Mouse (Mus musculus) cerebellum, postnatal 14 days (tissue): ENCODE results near the gene Tes3-ps.
A peak's percentile ranks its signal among the peaks of the same experiment; 100 is the strongest.

Experiments
- DNase-seq, 2 experiments: peaks; one replicate each; pipeline ENCODE4 v3.0.0; 2021; ENCODE audit warnings: mixed read lengths in 2 of 2

The Tes3-ps gene

GRCm38 (mm10) chr13:49492376-49493368 lies at the start of gene Tes3-ps:
Tes3-ps (plus strand) TSS chr13:49493318.
- no peak for DNase-seq

GRCm38 (mm10) chr13:49444451-49444850 lies 48.7 kb upstream of the Tes3-ps start:
- no peak for DNase-seq

GRCm38 (mm10) chr13:49449318-49449749 lies 43.8 kb upstream of the Tes3-ps start:
- DNase-seq, result peak; percentile 86 to 91

GRCm38 (mm10) chr13:49460276-49460675 lies 32.8 kb upstream of the Tes3-ps start:
- no peak for DNase-seq

GRCm38 (mm10) chr13:49460692-49461414 lies 32.3 kb upstream of the Tes3-ps start:
- DNase-seq, result no peak

GRCm38 (mm10) chr13:49461458-49462132 lies 31.5 kb upstream of the Tes3-ps start:
- no peak for DNase-seq

GRCm38 (mm10) chr13:49462921-49463320 lies 30.2 kb upstream of the Tes3-ps start:
- no peak for DNase-seq

- no peak for DNase-seq
These were observed 27.2 kb upstream of the Tes3-ps start for GRCm38 (mm10) chr13:49465875-49466274.

- peak in 1 of 2 experiments; percentile 43 for DNase-seq
These were observed 26.6 kb upstream of the Tes3-ps start for GRCm38 (mm10) chr13:49466393-49467075.

- no peak for DNase-seq
These were observed 25.5 kb upstream of the Tes3-ps start for GRCm38 (mm10) chr13:49467585-49467984.

- peak; percentile 21 to 43 for DNase-seq
These were observed 24.1 kb upstream of the Tes3-ps start for GRCm38 (mm10) chr13:49469002-49469401.

GRCm38 (mm10) chr13:49470319-49470718 lies 22.8 kb upstream of the Tes3-ps start:
- DNase-seq, result no peak

GRCm38 (mm10) chr13:49470806-49471205 lies 22.3 kb upstream of the Tes3-ps start:
- DNase-seq, result peak; percentile 16 to 22

GRCm38 (mm10) chr13:49471981-49472675 lies 21.0 kb upstream of the Tes3-ps start:
- no peak for DNase-seq

GRCm38 (mm10) chr13:49472676-49473005 lies 20.5 kb upstream of the Tes3-ps start:
- DNase-seq, result no peak

- no peak for DNase-seq
These were observed 15.2 kb upstream of the Tes3-ps start for GRCm38 (mm10) chr13:49477887-49478286.

- no peak for DNase-seq
These were observed 14.2 kb upstream of the Tes3-ps start for GRCm38 (mm10) chr13:49478851-49479374.

GRCm38 (mm10) chr13:49479399-49479798 lies 13.7 kb upstream of the Tes3-ps start:
- DNase-seq, result peak in 1 of 2 experiments; percentile 12

- DNase-seq, result peak; percentile 42 to 52
These were observed 13.1 kb upstream of the Tes3-ps start for GRCm38 (mm10) chr13:49480057-49480456.

- DNase-seq, result peak; percentile 19 to 38
These were observed 12.6 kb upstream of the Tes3-ps start for GRCm38 (mm10) chr13:49480551-49480950.

- no peak for DNase-seq
These were observed 7.7 kb upstream of the Tes3-ps start for GRCm38 (mm10) chr13:49485388-49485787.

- DNase-seq, result no peak
These were observed 11.4 kb downstream of the Tes3-ps start, which contains the start of gene Ecm2 for GRCm38 (mm10) chr13:49504510-49504909. Ecm2 (plus strand) TSS chr13:49504810.
